Mouse (Mus musculus) liver, postnatal 0 days (tissue): ENCODE measurements around the gene Vars.

ENCODE experiments used
- CTCF ChIP-seq: sonication (generic); IDR thresholded peaks from 2 replicates; pipeline ENCODE4 v1.5.1; 2016; ENCODE audit warnings: antibody characterized with exemption, low read depth
- EP300 ChIP-seq: IDR thresholded peaks from 2 replicates; pipeline ENCODE4 v1.6.1; 2016; ENCODE audit warnings: antibody characterized with exemption, low read depth, mild to moderate bottlenecking

GRCm38 (mm10) chr17:34962841-34963240, 37.9 kb upstream of the Vars start:
- TF ChIP-seq CTCF = no peak
- no peak for TF ChIP-seq EP300
